Mouse (Mus musculus) thymus, postnatal 4 days (tissue): ENCODE data around the gene Tulp3.
"Not testable (repeated sequence)": the region's sequence is repeated elsewhere in the genome, so short reads cannot be mapped to it uniquely, and the experiment has no call there.

ENCODE experiments used
- DNase-seq: peaks from one replicate; pipeline ENCODE4 v3.0.0; 2021

Gene Tulp3

DNA sequence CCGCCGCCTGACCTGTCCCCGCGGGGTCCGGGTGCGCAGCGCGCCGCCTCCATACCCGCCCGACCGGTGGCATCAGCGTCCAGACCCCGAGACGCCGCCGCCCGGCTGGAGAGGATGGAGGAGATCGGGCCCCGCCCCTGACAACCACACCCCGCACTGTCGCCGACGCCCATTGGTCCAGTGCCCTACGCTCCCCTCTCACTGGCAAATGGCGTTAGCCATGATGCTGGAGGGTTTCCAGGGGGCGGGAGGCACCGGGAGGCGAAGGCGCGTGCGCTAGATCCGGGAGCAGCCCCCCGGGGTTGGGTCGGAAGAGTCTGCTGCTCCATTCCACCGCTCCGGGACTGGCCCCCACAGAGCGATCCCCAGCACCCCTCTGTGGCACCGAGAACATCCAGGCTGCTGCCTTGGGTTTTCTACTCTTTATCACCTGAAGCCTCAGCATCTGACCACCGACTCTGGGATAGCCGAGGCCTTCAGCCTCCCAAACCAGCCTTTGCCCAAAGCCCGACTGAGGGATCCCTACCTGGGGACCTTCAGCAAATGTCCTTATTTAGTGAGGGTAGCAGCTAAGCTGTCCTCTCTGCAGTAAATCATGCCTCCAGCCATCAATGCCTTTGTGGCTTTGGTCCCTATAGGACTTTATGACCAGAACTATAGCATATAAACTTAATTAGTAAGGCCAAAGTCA lies at the start of gene Tulp3:
TSS of gene Tulp3 (minus strand) at position 126 of the 691 bp plus-strand sequence.
- DNase-seq = peak; percentile 91

DNA sequence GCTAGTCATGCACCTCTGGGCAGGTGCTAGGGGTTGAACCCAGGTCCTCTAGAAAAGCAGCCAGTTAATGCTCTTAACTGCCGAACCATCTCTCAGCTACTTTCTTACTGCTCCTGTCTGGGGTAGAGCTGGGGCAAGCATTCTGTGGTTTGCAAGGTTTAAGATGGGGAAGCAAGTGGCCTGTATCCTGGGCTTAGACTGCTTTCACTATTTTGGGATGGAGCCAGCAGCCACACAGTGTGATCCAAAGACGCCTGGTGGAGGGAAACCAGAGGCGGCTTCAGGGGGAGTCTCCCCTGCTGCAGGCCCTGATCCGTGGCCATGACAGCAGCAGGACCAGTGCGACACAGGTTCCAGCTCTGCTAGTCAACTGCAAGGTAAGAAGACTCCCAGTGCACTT lies 49.1 kb upstream of the Tulp3 start:
- DNase-seq = no peak

DNA sequence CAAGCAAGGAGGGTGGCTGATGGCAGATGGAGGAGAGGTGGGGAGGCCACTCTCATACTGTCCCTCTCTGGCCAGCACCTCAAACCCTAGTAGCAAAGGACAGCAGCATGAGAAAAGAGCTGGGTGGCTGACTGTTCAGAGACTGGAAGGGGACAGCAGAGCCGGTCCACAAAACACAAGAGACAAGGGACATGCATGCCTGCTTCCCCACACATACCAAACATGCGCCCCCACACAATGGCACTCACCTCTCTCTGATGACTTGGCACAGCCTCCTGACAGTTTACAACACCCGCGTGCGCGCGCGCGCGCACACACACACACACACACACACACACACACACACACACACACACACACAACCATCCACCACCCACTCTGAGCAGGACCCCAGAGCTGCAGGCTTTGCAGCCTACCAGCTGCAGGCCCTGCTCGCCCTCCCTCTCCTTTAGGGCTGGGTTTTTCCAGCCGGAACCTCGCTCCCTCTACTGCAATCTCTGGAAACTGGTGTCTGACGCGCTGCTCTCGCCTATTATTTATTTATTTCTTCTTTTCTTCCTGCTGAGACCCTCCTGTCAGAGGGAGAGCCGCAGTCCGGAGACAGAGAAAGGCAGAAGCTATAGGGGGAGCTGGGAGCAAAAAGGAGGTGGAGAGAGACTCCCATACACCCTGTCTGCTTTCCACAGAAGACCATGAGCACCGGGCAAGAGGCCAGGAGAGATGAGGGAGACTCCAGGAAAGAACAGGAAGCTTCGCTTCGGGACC lies 44.0 kb upstream of the Tulp3 start:
- DNase-seq = no peak

DNA sequence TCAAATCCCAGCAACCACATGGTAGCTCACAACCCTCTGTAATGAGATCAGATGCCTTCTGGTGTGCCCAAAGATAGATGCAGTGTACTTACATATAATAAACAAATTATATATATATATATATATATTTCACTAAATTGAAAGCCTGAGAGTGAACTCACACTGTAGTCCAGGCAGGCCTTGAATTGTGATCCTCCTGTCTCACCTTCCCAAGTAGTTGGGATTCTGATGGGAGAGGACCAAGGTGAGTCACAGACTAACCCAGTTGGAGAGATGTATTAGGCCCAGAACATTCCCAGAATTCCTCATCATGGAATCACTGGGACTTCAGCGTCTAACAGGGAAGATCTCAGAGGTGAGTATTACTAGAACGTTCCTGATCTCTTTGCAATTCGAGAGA lies 43.3 kb upstream of the Tulp3 start, which contains the start of gene Nrip2:
TSS of gene Nrip2 (plus strand) at position 301 of the 400 bp plus-strand sequence.
- no peak for DNase-seq

DNA sequence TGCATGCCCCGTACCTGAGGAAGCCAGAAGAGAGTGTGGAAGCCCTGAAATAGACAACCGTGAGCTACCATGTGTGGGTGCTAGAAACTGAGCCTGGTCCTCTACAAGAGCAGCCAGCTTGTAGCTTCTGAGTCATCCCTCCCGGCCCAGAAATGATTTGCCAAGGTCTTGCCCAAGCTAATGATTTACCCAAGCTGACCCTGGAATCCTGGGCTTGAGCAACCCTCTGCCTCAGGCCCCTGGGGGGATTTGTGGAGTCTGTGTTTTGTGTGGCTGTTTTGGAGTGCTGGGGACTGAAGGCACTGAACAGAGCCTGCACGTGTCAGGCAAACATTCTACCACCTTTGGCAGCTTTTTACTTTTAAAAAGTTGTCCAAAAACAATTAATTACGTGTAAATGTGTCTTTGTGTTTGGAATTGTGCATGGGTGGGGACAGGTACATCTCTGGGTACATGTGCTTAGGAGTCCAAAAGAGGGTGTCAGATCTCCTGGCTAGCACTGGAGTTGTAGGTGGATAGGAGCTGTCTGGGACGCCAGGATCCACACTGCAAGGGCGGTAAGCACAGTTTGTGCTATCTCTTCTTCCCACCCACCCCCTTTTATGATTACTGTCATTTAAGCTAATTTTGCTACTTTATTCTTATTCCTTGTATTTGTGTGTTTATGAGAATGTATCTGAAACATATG lies 42.1 kb upstream of the Tulp3 start:
- no peak for DNase-seq

DNA sequence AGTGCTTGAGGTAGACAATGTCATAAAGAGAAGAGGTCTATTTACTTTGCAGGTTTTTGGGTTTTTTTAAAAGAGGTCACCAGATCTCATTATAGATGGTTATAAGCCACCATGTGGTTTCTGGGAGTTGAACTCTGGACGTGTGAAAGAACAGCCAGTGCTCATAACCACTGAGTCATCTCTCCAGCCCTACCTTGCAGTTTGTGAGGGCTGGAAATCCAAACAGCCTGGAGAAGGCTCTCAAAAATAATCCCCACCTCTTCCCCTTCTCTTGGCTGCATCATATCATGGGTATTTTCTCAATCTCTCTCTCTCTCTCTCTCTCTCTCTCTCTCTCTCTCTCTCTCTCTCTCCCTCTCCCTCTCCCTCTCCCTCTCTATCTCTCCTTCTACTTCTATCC lies 35.0 kb upstream of the Tulp3 start:
- DNase-seq = no peak

DNA sequence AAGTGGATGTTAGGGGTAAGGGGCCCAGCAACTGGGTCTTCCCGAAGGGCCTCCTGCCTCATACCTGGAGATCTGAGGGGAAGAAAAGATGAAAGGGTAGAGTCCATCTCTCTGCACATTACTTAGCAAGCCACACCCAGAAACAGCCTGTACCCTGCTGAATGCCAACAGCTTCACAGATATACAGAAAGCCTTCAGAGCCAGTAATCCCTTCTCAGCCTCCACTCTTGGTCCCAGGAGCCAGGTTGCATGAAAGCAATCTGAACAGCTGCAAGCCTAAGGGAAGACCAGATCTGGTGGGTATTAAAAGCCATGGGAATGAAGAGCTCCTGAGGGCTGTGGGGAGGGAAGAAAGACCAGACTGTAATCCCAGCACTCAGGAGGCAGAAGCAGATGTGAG lies 33.5 kb upstream of the Tulp3 start:
- no peak for DNase-seq

DNA sequence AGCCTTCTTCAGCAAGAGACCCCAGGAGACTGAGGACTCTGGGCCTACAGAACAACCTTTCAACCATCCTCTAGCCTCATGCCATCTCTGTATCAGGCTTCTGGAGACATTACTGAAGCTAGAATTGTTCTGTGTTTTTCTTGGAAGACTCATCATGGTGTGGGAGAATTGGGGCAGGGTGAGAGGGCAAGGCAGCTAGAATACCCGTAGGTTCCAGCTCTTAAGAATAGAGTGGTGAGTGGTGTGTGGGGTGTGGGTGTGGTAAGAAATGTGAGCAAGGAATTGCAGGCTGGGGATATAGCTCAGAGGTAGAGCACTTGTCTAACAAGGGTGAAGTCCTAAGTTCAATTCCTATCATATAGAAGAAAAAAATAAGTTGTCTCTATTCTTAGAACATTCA lies 29.4 kb upstream of the Tulp3 start:
- DNase-seq = no peak

DNA sequence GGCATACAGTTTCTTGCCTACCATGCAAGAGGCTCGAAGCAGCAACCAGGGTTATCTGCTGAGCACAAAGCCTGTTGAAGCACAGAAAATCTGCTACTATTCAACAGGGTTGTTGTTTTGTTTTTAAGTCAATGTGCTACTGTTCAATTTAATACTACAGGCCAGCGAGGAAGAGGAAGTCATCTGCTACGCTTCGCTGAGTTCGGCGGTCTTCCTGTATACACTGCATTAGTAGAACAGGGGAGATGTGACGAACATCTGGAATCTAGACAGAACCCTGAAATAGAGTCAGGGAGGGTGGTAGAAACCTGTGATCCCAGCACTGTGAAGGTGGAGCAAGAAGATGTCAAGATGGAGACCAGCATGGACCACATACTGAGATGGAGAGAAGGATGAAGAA lies 28.1 kb upstream of the Tulp3 start:
- DNase-seq = no peak

DNA sequence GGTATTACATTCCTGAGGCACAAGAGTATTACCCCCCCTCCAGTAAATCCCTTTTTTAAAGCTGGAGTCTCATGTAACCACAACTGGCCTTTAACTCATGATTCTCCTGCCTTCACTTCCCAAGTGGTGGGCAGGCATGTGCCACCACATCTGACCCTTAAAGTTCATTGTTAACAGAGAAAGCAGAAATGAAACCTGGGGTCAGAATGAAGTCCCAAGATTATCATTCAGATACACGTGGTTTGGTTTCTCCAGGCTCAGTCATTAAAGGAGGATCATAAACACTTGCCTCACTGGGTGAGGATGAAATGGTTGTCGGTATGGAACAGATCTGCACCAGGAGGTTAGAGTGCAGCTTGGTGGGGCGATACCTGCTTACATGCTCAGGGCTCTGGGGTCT lies 25.6 kb upstream of the Tulp3 start:
- DNase-seq = no peak

DNA sequence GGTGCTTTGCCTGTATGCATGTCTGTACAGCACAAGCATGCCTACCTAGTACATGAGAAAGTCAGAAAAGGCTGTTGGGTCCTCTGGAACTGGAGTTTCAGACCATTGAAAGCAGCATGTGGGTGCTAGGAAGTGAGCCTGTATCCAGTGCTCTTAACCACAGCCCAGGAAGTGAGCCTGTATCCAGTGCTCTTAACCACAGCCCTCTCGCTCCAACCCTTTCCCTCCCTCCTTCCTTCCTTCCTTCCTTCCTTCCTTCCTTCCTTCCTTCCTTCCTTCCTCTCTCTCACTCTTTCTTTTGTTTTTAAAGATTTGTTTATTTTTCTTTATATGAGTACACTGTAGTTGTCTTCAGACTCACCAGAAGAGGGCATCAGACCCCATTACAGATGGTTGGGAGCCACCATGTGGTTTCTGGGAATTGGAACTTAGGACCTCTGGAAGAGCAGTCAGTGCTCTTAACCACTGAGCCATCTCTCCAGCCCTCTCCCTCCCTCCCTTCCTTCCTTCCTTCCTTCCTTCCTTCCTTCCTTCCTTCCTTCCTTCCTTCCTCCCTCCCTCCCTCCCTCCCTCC lies 25.0 kb upstream of the Tulp3 start:
- DNase-seq = not testable (repeated sequence)

DNA sequence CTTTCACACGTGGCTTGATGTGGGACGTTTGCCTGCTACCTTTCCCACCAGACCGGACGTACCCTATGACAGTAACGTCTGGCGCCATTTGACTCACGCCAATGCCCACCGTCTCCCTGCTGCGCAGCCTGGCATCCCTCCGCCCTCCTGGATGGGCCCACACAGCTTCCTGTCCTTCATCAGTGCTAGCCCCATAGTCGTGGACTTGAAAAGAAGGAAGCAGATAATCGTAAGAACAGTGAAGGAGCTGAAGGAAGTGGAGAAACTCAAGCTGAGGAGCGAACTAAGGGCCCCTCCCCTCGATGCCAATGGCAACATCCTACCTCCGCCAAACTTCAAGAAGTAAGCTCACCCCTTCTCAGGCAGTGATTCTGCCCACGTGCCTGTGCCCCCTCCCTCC lies 24.0 kb upstream of the Tulp3 start:
- no peak for DNase-seq

DNA sequence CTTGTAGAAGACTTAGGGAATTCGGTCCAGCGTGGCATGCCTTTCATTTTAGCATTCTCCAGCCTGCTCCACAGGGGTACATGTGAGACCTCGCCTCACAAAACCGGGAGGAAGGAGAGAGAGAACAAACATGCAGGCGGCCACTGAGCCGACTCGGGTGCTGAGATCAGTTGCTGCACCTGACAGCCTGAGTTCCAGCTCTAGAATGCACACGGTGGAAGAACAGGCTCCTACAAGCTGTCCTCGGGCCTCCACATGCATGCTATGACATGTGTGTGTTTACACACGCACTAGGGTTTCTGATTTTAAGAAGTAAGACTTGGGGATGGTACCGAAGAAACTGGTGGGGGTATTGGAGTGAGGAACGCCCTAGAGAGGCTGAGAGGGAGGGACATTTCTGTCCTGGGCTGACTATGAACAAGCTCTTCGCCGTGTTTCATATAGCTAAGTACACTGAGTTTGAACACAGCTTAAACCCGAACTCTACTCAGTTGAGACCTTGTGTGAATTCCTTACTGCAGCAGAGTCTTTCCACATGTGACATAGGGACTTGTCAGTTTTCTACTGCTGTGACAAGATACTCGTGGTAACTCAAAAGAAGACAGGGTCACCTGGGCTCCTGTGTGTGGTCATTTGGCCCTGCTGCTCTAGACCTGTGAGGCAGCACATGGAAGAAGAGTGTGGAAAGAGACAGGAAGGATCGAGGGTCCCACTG lies 20.9 kb upstream of the Tulp3 start:
- no peak for DNase-seq

DNA sequence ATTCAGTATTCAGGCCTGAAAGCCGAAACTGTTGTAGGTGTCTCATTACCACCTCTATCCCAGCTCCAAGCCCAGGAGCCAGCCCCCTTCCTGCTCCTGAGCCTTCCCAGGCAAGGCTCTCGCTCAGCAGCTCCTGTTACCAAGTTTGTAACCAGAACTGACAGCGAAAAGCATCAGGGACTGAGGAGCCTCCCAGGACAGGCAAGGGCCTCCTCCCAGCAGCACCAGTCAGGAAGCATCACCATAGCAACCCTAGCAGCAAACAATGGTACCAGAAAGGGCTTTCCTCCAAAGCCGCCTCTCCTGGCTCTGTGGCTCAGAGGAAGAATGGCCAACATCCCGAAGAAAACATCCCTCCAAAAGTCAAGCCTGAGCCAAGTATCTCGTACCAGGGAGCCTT lies 19.5 kb upstream of the Tulp3 start, which contains the start of the genes Tex52 and Gm44596:
TSS of gene Tex52 (plus strand) at position 265 of the 400 bp plus-strand sequence.
TSS of gene Gm44596 (plus strand) at position 312 of the 400 bp plus-strand sequence.
- DNase-seq = no peak

DNA sequence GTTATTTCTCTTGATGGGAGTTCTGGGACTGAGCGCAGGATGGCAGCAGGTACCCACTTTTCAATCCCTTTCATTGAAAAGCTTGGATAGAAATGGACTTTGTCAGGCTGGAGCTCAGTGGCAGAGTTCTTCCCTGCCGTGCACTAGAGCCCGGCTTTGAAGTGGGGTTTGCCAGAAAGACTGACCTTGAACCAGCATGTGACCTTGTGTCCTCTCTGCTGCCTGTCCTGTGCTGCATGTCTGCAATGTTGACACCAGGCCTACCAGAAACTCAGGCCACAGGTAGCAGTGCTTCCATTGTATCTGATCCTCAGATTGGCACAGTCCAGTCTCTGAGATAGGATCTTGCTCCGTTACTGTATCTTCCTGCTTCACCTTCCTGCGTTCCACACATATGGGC lies 14.4 kb upstream of the Tulp3 start:
- no peak for DNase-seq

DNA sequence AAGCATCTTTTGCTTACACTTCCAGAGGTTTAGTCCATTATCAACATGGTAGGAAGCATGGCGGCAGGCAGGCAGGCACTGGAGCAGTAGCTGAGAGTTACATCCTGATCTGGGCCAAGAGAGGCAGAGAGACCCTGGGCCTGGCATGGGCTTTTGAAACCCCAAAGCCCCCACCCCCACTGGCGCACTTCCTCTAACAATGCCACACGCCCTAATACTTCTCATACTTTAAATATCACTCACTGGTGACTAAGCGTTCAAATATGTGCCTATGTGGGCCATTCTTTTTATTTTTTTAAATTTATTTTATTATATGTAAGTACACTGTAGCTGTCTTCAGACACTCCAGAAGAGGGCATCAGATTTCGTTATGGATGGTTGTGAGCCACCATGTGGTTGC lies 10.8 kb upstream of the Tulp3 start:
- no peak for DNase-seq

DNA sequence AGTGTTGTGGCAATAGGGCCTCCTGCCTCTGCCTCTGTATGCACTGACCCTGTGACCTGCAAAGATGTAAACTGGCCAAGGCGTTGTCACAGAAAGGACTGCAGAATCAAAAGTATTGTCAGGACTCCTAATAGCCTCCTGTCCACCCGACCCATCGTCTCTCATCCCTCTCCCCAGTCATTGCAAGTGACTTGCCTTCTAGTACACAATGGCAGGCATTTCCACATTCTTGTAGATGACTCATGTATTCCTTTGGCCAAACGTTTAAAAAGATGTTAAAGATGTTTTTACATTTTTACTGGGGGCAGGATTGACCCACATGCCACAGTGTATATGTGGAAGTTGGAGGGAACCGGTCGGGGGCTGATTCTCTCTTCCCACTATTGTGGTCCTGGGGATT lies 9.1 kb upstream of the Tulp3 start:
- no peak for DNase-seq

DNA sequence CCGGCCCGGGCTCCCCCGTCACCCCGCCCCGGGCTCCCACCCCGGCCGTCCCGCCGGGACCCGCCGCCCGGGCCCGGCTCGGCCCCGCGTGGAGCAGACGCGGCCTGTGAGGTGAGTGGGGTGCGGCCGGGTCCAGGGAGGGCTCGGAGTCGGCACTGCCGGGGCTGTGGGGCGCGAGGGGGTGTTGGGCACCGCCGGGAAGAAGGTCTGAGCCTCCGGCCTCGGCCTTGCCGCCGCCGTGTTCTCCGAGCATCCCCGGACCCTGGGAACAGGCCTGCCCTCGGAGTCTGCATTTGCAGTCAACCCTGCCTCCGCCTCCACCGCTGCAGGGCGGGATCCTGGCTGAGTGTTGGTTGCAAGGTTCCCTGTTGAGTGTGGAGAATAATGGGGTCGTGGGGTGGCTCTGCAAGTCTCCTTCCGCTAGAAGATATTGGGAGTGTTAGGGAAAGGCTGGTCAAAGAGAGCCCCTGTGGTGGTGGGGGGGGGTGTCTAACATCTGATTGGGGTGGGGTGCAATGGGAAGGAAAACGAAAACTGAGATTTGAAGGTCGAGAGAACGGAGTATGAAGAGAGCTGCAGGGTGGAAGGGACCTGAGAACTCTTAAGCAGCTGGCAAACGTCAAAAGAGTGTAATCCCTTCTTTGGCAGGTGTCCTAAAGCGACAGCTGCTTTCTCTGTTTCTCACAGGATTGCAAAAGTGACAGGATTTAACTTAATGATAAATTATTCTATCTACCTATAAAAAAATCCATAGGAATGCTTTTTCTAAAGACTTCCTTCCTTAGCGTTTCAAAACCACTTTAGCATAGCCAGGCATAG lies 7.6 kb upstream of the Tulp3 start:
- DNase-seq = no peak

DNA sequence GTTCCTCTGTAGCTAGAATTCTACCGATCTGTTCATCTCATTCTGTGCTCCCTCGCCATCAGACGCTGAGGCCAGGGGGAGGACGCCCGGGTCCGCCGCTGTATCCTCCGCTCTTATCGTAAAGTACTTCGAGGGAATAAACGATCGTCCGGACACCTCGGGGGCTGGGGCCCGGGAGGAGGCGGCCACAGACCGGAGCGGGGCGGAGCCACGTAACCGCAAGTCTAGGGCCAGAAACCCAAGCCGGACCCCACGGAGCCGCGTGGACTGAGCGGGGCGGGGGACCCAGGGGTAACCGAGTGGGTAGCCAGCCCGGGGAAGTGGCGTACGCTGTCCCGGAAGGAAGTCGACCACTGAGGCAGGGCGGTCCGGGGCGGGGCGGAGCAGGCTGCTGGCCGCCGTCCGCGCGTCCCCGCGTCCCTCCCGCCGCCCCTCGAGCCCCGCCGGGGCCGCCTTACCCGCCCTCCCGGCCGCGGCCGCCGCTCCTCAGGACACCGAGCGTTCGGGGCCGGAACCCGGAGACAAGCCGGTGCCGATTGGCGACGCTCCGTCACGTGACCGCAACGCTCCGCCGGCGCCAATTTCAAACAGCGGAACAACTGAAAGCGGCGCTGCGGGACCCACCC lies 6.8 kb upstream of the Tulp3 start, which contains the start of the genes Rhno1 and Foxm1:
TSS of gene Rhno1 (minus strand) at position 531 of the 626 bp plus-strand sequence.
TSS of gene Foxm1 (plus strand) at position 587 of the 626 bp plus-strand sequence.
- DNase-seq = peak; percentile 91

DNA sequence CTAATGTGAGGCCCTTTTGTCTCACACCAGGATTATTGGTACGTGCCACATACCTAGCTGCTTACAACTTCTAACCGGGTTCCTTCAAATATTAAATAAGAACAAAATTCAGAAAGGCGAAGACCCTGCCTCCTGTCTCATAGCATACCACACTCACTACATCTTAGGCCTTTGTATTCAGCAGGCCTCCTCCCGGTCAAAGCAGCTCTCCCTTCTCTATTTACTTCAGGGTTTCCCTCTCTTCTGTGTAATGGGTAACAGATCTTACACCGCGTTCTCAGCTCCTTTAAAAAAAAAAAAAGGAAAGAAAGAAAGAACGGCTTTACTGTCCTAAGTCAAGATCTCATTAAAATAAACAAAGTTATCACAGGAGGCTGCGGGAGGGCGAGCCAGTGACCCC lies 6.2 kb upstream of the Tulp3 start:
- DNase-seq = no peak

DNA sequence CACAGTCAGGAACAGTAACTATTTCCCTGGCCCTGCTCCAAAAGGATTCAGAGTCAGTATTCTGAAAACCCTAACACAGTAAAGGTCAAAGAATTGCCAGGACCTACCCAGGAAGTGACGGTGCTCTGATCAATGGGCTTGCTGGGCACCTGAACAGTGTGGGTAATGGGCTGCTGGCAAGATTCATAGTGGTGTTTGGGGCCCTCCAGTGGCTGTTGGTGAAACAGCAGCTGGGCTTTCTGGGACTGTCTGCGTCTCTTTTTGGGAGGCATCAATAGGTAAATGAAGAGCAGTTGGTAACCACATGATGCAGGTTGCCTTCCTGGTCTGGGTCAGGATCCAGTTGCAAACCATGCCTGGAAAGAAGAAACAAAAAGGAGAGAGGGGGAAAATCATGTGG lies 3.3 kb upstream of the Tulp3 start:
- DNase-seq = peak; percentile 82
